Mouse (Mus musculus) midbrain, embryonic 16.5 days (tissue): ENCODE results near the gene Aldh3b1. TPM values are rescaled to one million over a fixed set of nuclear protein-coding genes. Genes with fewer than 3 reads are reported as not detected.

Experiments
- ATAC-seq: fragments of 200-750 bp; cut with Nextera tagmentation; 2 replicates; pipeline ENCODE4 v1.8.0; 2017; ENCODE audit warnings: moderate TSS enrichment
- H3K27ac ChIP-seq: fragments of 300-500 bp; sonication (generic); 2 replicates; pipeline ENCODE4 v1.5.1; 2014; ENCODE audit warnings: mild to moderate bottlenecking, low read length, mixed read lengths
- H3K27me3 ChIP-seq: fragments of 300-500 bp; sonication (generic); 2 replicates; pipeline ENCODE4 v1.6.1; 2014; ENCODE audit warnings: low read depth, low read length, mixed read lengths; ENCODE audit not compliant: control insufficient read depth, insufficient read depth
- H3K36me3 ChIP-seq: fragments of 300-500 bp; sonication (generic); 2 replicates; pipeline ENCODE4 v1.6.1; 2014; ENCODE audit warnings: mild to moderate bottlenecking, low read length, moderate library complexity, mixed read lengths; ENCODE audit not compliant: control insufficient read depth, insufficient read depth
- H3K4me1 ChIP-seq: fragments of 300-500 bp; sonication (generic); 2 replicates; pipeline ENCODE4 v1.6.1; 2014; ENCODE audit warnings: mild to moderate bottlenecking, low read length, mixed read lengths; ENCODE audit not compliant: control insufficient read depth, insufficient read depth
- H3K4me2 ChIP-seq: fragments of 300-500 bp; sonication (generic); 2 replicates; pipeline ENCODE4 v1.6.1; 2014; ENCODE audit warnings: mild to moderate bottlenecking, low read length, mixed read lengths
- H3K4me3 ChIP-seq: fragments of 300-500 bp; sonication (generic); 2 replicates; pipeline ENCODE4 v1.5.1; 2014; ENCODE audit warnings: low read depth, mild to moderate bottlenecking, low read length, moderate library complexity, mixed read lengths
- H3K9ac ChIP-seq: fragments of 300-500 bp; sonication (generic); 2 replicates; pipeline ENCODE4 v1.6.1; 2014; ENCODE audit warnings: low read depth, low read length, mixed read lengths
- H3K9me3 ChIP-seq: fragments of 300-500 bp; sonication (generic); replicated peaks from 2 replicates; pipeline ENCODE4 v1.6.1; 2014; ENCODE audit warnings: mild to moderate bottlenecking, low read length, mixed read lengths; ENCODE audit not compliant: control insufficient read depth, poor library complexity, severe bottlenecking
- WGBS: fragments of 180-500 bp; shearing (Covaris S2); extraction: QIAGEN DNeasy Blood & Tissue Kit; methylation state at CpG from one replicate; pipeline ENCODE4 v1.1.7; 2014; 5-methylcytosine and 5-hydroxymethylcytosine counted together
- polyA plus RNA-seq: library from polyadenylated mRNA; unstranded; fragments of >200 nt; fragmentation: Nextera tagmentation; extraction: Ambion mirVana; gene quantifications from 2 replicates; pipeline ENCODE4 v1.2.1, GENCODE M21; 2015

The Aldh3b1 gene
- polyA plus RNA-seq, 1 experiment from 2014 or later = 2.0 TPM

DNA sequence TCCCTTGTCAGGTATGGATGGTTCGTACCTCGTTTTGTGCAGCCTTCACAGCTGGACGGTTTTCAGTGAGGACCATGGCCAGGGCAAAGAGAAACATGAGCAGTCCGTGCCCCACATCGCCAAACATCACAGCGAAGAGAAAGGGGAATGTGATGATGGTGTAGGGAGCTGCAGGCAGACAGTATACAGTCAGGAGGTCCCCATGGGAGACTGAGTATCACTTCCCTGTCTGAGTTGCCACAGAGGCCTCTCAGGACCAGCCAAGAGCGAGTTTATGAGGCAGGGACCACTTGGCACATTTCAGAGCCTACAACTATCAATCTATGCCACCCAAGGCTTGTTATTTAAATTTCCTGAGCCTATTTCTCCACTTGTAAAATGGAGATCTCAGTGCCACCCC, 30.7 kb downstream of the Aldh3b1 start:
- no peaks in the 10 kb centered on the region for H3K27me3 ChIP-seq
- no peak overlapping the region for H3K27ac ChIP-seq
- no peak for ATAC-seq
- WGBS = 87% methylated on average over 7 of the region's 7 CpGs
- no peaks in the 10 kb centered on the region for H3K9me3 ChIP-seq
- H3K4me3 ChIP-seq = no peak overlapping the region
- H3K4me1 ChIP-seq = peaks cover 5% of the 10 kb centered on the region
- no peak overlapping the region for H3K9ac ChIP-seq
- H3K36me3 ChIP-seq = peaks cover 7% of the 10 kb centered on the region; the same call in 1 of the 2 replicates
- H3K4me2 ChIP-seq = no peak overlapping the region

DNA sequence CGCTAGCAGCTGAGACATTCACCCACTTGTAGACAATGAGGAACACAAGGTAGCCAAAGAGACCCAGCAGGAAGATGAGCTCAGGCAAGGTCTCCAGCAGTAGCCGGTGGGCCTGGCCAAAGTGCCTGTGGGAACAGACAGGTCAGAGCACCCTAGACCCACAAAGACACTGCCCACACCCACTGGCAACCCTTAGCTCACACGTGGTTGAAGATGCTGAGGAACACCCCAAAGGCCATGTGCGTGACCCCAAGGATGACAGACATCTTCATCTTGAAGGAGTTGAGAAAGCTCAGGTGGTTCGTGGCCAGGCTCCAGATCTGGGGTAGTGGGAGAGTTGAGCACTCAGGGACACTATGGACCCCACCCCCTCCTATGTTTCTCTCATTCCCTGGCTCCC, 32.1 kb downstream of the Aldh3b1 start:
- H3K4me3 ChIP-seq = no peak overlapping the region
- WGBS = 90% methylated on average over 5 of the region's 5 CpGs

DNA sequence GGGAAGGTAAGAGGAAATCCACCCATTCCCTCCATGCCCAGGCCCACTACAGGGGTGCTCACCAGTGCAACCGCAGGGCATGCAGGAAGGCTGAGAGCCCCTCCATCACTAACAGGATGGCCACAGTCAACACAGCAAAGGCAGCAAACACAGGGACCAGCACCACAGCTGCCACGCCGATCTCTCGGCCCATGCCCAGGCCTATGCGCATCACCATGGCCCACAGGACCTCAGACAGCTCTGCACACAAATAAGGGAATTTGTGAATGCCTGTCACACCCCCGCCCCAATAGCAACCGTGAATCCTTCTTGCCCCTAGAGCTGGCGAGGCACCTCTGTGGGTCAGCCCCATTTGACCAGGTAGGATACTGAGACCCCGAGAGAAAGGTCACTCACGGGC, 33.4 kb downstream of the Aldh3b1 start:
- H3K4me3 ChIP-seq = no peak overlapping the region
- no peaks in the 10 kb centered on the region for H3K27me3 ChIP-seq
- WGBS = 92% methylated on average over 10 of the region's 10 CpGs
- no peak overlapping the region for H3K4me2 ChIP-seq
- H3K27ac ChIP-seq = peak overlapping the region; percentile 48; the same call in 1 of the 2 replicates
- H3K4me1 ChIP-seq = peaks cover 5% of the 10 kb centered on the region
- no peak for ATAC-seq
- H3K9me3 ChIP-seq = no peaks in the 10 kb centered on the region
- H3K9ac ChIP-seq = no peak overlapping the region
- peaks cover 18% of the 10 kb centered on the region for H3K36me3 ChIP-seq

More for the DNA sequence above, 32.1 kb downstream of the Aldh3b1 start:
- ATAC-seq = no peak
- H3K9me3 ChIP-seq = no peaks in the 10 kb centered on the region
- no peak overlapping the region for H3K4me2 ChIP-seq
- no peaks in the 10 kb centered on the region for H3K27me3 ChIP-seq
- H3K27ac ChIP-seq = no peak overlapping the region
- no peak overlapping the region for H3K9ac ChIP-seq
- peaks cover 5% of the 10 kb centered on the region for H3K4me1 ChIP-seq
- peaks cover 14% of the 10 kb centered on the region for H3K36me3 ChIP-seq

DNA sequence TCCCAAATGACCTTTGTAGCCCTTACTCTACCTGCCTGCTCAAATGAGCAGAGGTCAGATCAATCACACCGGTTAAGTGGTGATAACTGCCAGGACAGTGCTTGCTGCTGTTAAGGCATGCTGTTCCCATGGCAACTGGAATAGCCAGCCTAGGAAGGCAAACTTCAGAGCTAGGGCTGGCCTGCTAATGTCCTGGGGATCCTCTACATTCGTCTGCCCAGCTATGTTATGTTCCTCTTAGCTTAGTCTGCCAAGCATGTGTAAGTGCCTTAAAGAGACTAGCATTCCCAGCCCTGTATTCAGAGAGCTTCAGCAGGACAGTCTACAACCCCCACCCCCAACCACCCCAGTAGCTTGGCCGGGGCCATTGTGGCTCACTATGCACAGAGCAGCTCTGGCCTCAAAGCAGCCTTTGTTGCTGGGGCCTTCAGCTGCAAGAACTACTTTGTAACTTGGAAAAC, 34.4 kb downstream of the Aldh3b1 start:
- Histone ChIP-seq H3K36me3 (peaks cover 24% of the 10 kb centered on the region), H3K4me3 (no peak overlapping the region), H3K4me1 (peaks cover 5% of the 10 kb centered on the region), H3K27me3 (no peaks in the 10 kb centered on the region), H3K4me2 (no peak overlapping the region), H3K9me3 (no peaks in the 10 kb centered on the region), H3K27ac (peak overlapping the region; percentile 48), H3K9ac (no peak overlapping the region)
- ATAC-seq = peak; percentile 80
- 18% methylated on average over 3 of the region's 3 CpGs for WGBS

DNA sequence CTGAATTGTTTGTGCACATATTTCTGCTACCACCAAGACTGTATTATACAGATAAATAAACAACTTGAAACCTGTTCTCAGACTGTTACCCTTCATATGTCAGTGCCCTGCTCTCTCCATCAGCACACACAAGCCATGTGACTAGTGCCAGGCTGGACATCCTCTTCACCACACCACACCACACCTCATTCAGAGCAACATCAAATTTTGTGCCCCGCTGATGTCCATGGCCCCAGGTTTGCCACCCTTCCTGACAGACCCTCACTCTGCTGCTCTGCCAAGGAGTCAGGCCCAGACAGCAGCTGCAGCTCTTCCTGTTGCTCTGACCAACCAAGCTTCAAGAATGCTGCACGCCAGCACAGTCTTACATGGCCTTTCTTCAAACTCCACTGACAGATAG, 35.3 kb downstream of the Aldh3b1 start:
- no peak overlapping the region for H3K4me3 ChIP-seq
- no peak overlapping the region for H3K27ac ChIP-seq
- no peaks in the 10 kb centered on the region for H3K27me3 ChIP-seq
- no peak for ATAC-seq
- WGBS = 91% methylated on average over 2 of the region's 2 CpGs
- H3K9me3 ChIP-seq = no peaks in the 10 kb centered on the region
- H3K4me2 ChIP-seq = no peak overlapping the region
- peaks cover 5% of the 10 kb centered on the region for H3K4me1 ChIP-seq
- no peak overlapping the region for H3K9ac ChIP-seq
- H3K36me3 ChIP-seq = peaks cover 29% of the 10 kb centered on the region

DNA sequence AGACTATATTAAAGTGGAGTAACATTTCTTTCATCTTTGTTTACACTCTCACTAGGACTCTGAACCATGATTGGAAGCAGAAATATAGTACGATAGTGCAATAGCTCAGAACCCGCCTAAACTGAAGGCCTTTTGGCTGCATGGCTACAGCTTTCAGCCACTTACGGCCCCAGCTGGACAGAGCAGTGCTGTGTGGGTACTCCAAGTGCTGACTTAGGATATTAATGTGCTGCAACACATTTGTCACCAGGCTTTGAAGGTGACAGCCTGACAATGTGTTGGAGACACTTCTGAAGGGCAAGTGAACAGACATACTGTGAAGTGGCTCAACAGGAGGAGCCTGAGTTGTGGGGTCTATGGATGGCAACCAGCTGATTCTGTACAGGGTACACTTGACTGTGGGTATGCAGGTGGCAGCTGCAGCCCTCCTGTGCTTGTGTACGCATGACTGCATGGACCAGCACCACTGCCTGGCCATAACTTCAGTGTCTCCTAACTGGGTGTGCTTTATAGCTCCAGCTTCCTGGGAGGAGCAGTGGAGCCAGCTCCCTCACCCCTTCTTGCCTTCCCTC, 36.0 kb downstream of the Aldh3b1 start:
- Histone ChIP-seq H3K4me3 (no peak overlapping the region), H3K9me3 (no peaks in the 10 kb centered on the region), H3K36me3 (peaks cover 29% of the 10 kb centered on the region), H3K27ac (no peak overlapping the region), H3K27me3 (no peaks in the 10 kb centered on the region), H3K9ac (no peak overlapping the region), H3K4me2 (no peak overlapping the region), H3K4me1 (peaks cover 5% of the 10 kb centered on the region)
- ATAC-seq = no peak
- 96% methylated on average over 4 of the region's 4 CpGs for WGBS

DNA sequence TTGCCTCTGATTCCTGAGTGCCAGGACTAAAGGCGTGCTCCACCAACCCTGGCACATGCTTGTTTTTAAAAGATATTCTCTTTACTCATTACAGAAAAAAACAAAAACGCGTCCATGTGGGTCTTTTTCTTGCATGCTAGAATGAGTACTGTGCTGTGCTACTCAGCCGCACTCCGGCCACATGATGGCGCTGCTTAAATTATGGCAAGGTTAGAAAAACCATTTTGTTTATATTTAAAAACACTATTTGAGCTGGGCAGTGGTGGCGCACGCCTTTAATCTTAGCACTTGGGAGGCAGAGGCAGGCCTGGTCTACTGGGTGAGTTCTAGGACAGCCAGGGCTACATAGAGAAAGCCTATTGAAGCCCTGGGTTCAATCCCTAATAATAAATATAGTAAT, 39.4 kb downstream of the Aldh3b1 start:
- Histone ChIP-seq H3K27me3 (no peaks in the 10 kb centered on the region), H3K4me2 (no peak overlapping the region), H3K4me3 (no peak overlapping the region), H3K36me3 (peaks cover 24% of the 10 kb centered on the region), H3K9ac (no peak overlapping the region), H3K9me3 (no peaks in the 10 kb centered on the region), H3K27ac (no peak overlapping the region), H3K4me1 (peaks cover under 1% of the 10 kb centered on the region)
- ATAC-seq = no peak
- 84% methylated on average over 8 of the region's 8 CpGs for WGBS

DNA sequence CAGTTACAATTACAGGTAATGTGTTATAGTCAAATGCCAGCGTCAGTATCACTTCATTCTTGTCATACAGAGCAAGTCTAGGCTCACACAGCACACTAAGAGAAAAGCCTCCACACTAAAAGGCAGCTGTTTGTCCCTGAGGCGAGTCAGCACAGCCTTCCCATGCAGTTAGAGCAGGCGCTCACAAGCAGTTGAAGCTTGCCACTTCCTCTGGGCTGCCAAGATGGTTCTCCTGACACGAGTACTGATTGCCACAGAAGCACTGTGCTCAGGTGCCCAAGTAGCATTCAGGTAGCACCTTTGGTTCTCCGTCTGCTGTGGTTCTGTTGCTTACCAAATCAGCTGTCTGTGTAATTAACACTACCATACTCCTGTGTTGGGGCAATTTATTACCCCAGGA, 40.5 kb downstream of the Aldh3b1 start:
- WGBS = 93% methylated on average over 5 of the region's 5 CpGs
- H3K4me2 ChIP-seq = no peak overlapping the region
- H3K9ac ChIP-seq = no peak overlapping the region
- no peak overlapping the region for H3K4me3 ChIP-seq
- no peak for ATAC-seq
- H3K27me3 ChIP-seq = no peaks in the 10 kb centered on the region
- no peaks in the 10 kb centered on the region for H3K9me3 ChIP-seq
- H3K27ac ChIP-seq = no peak overlapping the region
- peaks cover 24% of the 10 kb centered on the region for H3K36me3 ChIP-seq
- H3K4me1 ChIP-seq = no peaks in the 10 kb centered on the region

DNA sequence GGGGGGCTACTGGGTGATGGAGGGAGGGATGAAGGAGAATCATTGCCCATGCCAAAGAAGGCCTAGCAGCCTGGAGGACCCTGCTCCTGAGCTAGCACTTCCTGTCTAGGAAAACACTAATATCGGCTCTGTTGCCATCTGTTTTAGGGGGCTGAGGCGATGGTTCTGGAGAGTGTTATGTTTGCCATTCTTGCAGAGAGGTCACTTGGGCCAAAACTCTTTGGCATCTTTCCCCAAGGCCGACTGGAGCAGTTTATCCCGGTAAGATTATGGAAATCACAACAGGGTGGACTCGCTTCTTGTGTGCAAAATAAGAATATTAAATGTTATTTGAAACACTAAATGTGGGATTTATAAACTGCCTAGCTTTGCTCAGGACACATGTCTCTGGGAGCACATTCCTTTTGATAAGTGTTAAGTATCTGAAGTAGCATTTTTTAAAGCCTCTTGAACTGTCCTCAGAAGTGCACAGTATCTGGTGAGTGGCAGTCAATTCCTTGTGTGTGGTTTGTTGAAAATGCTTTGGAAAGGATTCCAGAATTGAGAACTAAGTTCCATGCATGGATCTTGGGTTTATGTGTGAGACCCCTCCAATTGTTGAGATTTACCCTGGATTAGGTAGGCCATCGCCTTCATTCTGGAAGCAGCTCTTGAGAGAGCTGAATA, 45.1 kb downstream of the Aldh3b1 start:
- no peaks in the 10 kb centered on the region for H3K27me3 ChIP-seq
- no peaks in the 10 kb centered on the region for H3K4me1 ChIP-seq
- H3K27ac ChIP-seq = no peak overlapping the region
- H3K4me2 ChIP-seq = no peak overlapping the region
- ATAC-seq = no peak
- no peak overlapping the region for H3K9ac ChIP-seq
- peaks cover under 1% of the 10 kb centered on the region for H3K36me3 ChIP-seq
- H3K9me3 ChIP-seq = no peaks in the 10 kb centered on the region
- no peak overlapping the region for H3K4me3 ChIP-seq
- WGBS = 83% methylated on average over 6 of the region's 6 CpGs
